Comparison of ENCODE assay signal across 8 mouse cellular contexts in genomic region chr1:153751763-153752301, GRCm38 (mm10). TPM values are rescaled to one million over a fixed set of nuclear protein-coding genes. Genes with fewer than 3 reads are reported as not detected.
DNase-seq lines count a peak whose midpoint lies in the region; ATAC-seq lines count a peak whose summit lies in the region.

No protein-coding gene starts in this region.

- H3K4me2 ChIP-seq in embryonic facial prominence, embryonic 13.5 days, result peak overlapping the region; percentile 46
- peak overlapping the region; percentile 50 for H3K4me2 ChIP-seq in hindbrain, embryonic 16.5 days (ENCODE audit: low read length)
- peak overlapping the region; percentile 78 for H3K4me2 ChIP-seq in liver, embryonic 15.5 days
- H3K4me2 ChIP-seq in neural tube, embryonic 15.5 days, result peak overlapping the region; percentile 55

- WGBS in embryonic facial prominence, embryonic 13.5 days, result 47% methylated on average over 13 of the region's 13 CpGs
- WGBS in hindbrain, embryonic 16.5 days, result 41% methylated on average over 13 of the region's 13 CpGs
- 4% methylated on average over 13 of the region's 13 CpGs for WGBS in liver, embryonic 15.5 days (ENCODE audit: insufficient replicate concordance)
- 32% methylated on average over 13 of the region's 13 CpGs for WGBS in neural tube, embryonic 15.5 days

- H3K27ac ChIP-seq in embryonic facial prominence, embryonic 13.5 days, result no peak overlapping the region
- H3K27ac ChIP-seq in hindbrain, embryonic 16.5 days (ENCODE audit: low read depth, low read length), result peak overlapping the region; percentile 59
- H3K27ac ChIP-seq in liver, embryonic 15.5 days (replicated peaks), result peak overlapping the region; percentile 89
- peak overlapping the region; percentile 66 for H3K27ac ChIP-seq in neural tube, embryonic 15.5 days (replicated peaks)

- H3K27me3 ChIP-seq in embryonic facial prominence, embryonic 13.5 days, result no peaks in the 10 kb centered on the region
- H3K27me3 ChIP-seq in hindbrain, embryonic 16.5 days (replicated peaks; ENCODE audit: control insufficient read depth, insufficient read depth, low read length), result no peaks in the 10 kb centered on the region
- no peaks in the 10 kb centered on the region for H3K27me3 ChIP-seq in liver, embryonic 15.5 days
- no peaks in the 10 kb centered on the region for H3K27me3 ChIP-seq in neural tube, embryonic 15.5 days (replicated peaks)

- DNase-seq in 416B (ENCODE audit: low read depth), result peak; percentile 78
- peak; percentile 86 for DNase-seq in CD4-positive helper T cell, adult 2 months (ENCODE audit: low read depth, low spot score)
- no peak for DNase-seq in embryo, embryonic 10 days (ENCODE audit: low spot score)
- no peak for DNase-seq in layer of hippocampus, postnatal 36 days

- peaks cover 5% of the 10 kb centered on the region; the same call in 1 of the 2 replicates for H3K36me3 ChIP-seq in embryonic facial prominence, embryonic 13.5 days
- H3K36me3 ChIP-seq in hindbrain, embryonic 16.5 days (ENCODE audit: control insufficient read depth, insufficient read depth, low read length), result no peaks in the 10 kb centered on the region
- peaks cover 32% of the 10 kb centered on the region for H3K36me3 ChIP-seq in liver, embryonic 15.5 days (replicated peaks)
- 0 out of 2 replicates have a peak, but pooled peaks cover 11% of the 10 kb centered on the region for H3K36me3 ChIP-seq in neural tube, embryonic 15.5 days

- no peak for ATAC-seq in embryonic facial prominence, embryonic 13.5 days (ENCODE audit: insufficient number of reproducible peaks, insufficient read depth, low FRiP score, low TSS enrichment, low read depth)
- ATAC-seq in hindbrain, embryonic 16.5 days, result no peak
- peak; percentile 37 for ATAC-seq in liver, embryonic 15.5 days (ENCODE audit: insufficient read depth)
- no peak for ATAC-seq in neural tube, embryonic 15.5 days (ENCODE audit: low FRiP score)

- H3K4me1 ChIP-seq in embryonic facial prominence, embryonic 13.5 days, result peaks cover 23% of the 10 kb centered on the region
- peaks cover 17% of the 10 kb centered on the region for H3K4me1 ChIP-seq in hindbrain, embryonic 16.5 days (ENCODE audit: control insufficient read depth, insufficient read depth, low read depth, low read length)
- H3K4me1 ChIP-seq in liver, embryonic 15.5 days (replicated peaks), result peaks cover 78% of the 10 kb centered on the region
- H3K4me1 ChIP-seq in neural tube, embryonic 15.5 days, result peaks cover 49% of the 10 kb centered on the region

- no peaks in the 10 kb centered on the region for H3K9me3 ChIP-seq in embryonic facial prominence, embryonic 13.5 days
- no peaks in the 10 kb centered on the region for H3K9me3 ChIP-seq in hindbrain, embryonic 16.5 days (ENCODE audit: control insufficient read depth, low read length)
- H3K9me3 ChIP-seq in liver, embryonic 15.5 days (replicated peaks), result no peaks in the 10 kb centered on the region
- no peaks in the 10 kb centered on the region for H3K9me3 ChIP-seq in neural tube, embryonic 15.5 days (replicated peaks)

- H3K9ac ChIP-seq in embryonic facial prominence, embryonic 13.5 days, result peak overlapping the region; percentile 46
- peak overlapping the region; percentile 54 for H3K9ac ChIP-seq in hindbrain, embryonic 16.5 days (ENCODE audit: low read depth, low read length)
- H3K9ac ChIP-seq in liver, embryonic 15.5 days, result peak overlapping the region; percentile 63
- H3K9ac ChIP-seq in neural tube, embryonic 15.5 days (replicated peaks), result peak overlapping the region; percentile 34

- peak overlapping the region; percentile 20 for H3K4me3 ChIP-seq in embryonic facial prominence, embryonic 13.5 days
- peak overlapping the region; percentile 23; the same call in 1 of the 2 replicates for H3K4me3 ChIP-seq in hindbrain, embryonic 16.5 days (ENCODE audit: low read length)
- H3K4me3 ChIP-seq in liver, embryonic 15.5 days (replicated peaks), result peak overlapping the region; percentile 66
- H3K4me3 ChIP-seq in neural tube, embryonic 15.5 days (replicated peaks), result peak overlapping the region; percentile 24

RNA-seq across cellular contexts. Expression of gene Rnasel, which starts 2.6 kb away (rescaled TPM):
- 16.2 and 16.7 TPM in 2 replicates for polyA plus RNA-seq in embryonic facial prominence, embryonic 13.5 days (2015; fragmentation: Nextera tagmentation; extraction: Ambion mirVana)
- polyA plus RNA-seq in hindbrain, embryonic 16.5 days (2015; fragmentation: Nextera tagmentation; extraction: Ambion mirVana), result 32.3 and 34.5 TPM in 2 replicates
- polyA plus RNA-seq in liver, embryonic 15.5 days (2015; fragmentation: Nextera tagmentation; extraction: Ambion mirVana), result 24.5 and 26.2 TPM in 2 replicates
- 31.4 and 32.0 TPM in 2 replicates for polyA plus RNA-seq in neural tube, embryonic 15.5 days (2015; fragmentation: Nextera tagmentation; extraction: Ambion mirVana)
- 1 to 10 TPM; 5.9 to 6.8 TPM for total RNA-seq in layer of hippocampus, postnatal 36 days (2021)

RNA-seq across cellular contexts. Expression of gene Rgs16, which starts 11.7 kb away (rescaled TPM):
- 9.2 and 9.6 TPM in 2 replicates for polyA plus RNA-seq in embryonic facial prominence, embryonic 13.5 days (2015; fragmentation: Nextera tagmentation; extraction: Ambion mirVana)
- polyA plus RNA-seq in hindbrain, embryonic 16.5 days (2015; fragmentation: Nextera tagmentation; extraction: Ambion mirVana), result 13.3 and 14.0 TPM in 2 replicates
- polyA plus RNA-seq in liver, embryonic 15.5 days (2015; fragmentation: Nextera tagmentation; extraction: Ambion mirVana), result 1.1 and 2.6 TPM in 2 replicates
- 11.3 and 14.3 TPM in 2 replicates for polyA plus RNA-seq in neural tube, embryonic 15.5 days (2015; fragmentation: Nextera tagmentation; extraction: Ambion mirVana)
- total RNA-seq in layer of hippocampus, postnatal 36 days (2021), result 1 to 10 TPM; 6.4 to 7.0 TPM

Comparison
In these comparisons a context has a peak if more than half of its experiments do, and no peak if none do; other contexts are left out.
1. DNase-seq: peak in 416B (single experiment) and CD4-positive helper T cell, adult 2 months (single experiment); none in embryo, embryonic 10 days (single experiment) and layer of hippocampus, postnatal 36 days (0 of 2).
2. Peak in every context shown above with its lines, with median percentiles within 50 percentile points of each other: H3K4me2 ChIP-seq, H3K4me3 ChIP-seq and H3K9ac ChIP-seq.